Mouse (Mus musculus): ENCODE data around the gene Rps27l.
A peak's percentile ranks its signal among the peaks of the same experiment; 100 is the strongest.

Rps27l gene

GRCm38 (mm10) chr9:66917892-66918255 lies 28.0 kb upstream of the Rps27l start:
- Histone ChIP-seq H3K27me3 (ENCODE audit: insufficient read depth, low read length) (peaks cover 29% of the 10 kb centered on the region), H3K9me3 (ENCODE audit: low read length) (no peaks in the 10 kb centered on the region), H3K4me1 (replicated peaks; ENCODE audit: low read depth, low read length) (peaks cover 24% of the 10 kb centered on the region), H3K36me3 (ENCODE audit: insufficient read depth, low read length) (no peaks in the 10 kb centered on the region), H3K4me3 (replicated peaks; ENCODE audit: low read length) (no peak overlapping the region)
- TF ChIP-seq NANOG (IDR thresholded peaks at IDR 0.05; ENCODE audit: borderline replicate concordance, low read length) (no peak), POU5F1 (IDR thresholded peaks at IDR 0.05; ENCODE audit: borderline replicate concordance, low read length) (no peak), CTCF (conservative IDR thresholded peaks at IDR 0.05; ENCODE audit: low read length) (no peak)

DNA sequence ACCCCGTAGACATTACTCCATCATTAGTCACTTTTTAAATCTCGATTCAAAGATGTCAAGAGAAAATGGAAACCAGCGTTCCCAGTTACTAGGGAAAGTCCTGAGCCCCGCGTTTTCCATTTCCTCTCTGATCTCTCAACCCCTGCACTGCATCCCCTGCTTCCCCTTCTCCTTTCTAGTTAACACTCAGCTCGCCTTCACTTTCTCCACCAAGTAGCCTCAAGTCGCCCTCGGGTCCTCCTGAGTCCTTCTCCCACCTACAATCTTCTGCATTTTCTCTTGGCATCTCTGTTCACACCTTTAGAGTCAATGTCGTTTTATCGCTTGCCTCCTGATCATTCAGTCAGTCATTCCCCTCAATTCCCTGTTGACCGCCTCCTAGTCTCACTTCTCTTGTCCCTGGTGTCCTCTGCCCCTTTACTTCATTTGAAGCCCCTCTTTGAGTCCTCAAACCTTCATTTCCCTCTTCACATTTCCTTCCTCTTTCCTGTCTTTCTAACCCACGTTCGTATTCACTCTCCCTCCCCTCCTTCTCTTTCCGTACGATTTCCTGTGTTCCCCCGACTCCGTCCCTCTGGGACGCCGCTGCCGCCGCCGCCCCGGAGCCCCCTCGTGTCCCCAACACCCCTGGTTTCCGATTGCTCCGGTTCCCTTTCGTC lies 27.1 kb upstream of the Rps27l start:
- Histone ChIP-seq H3K9me3 (ENCODE audit: low read length) (no peaks in the 10 kb centered on the region), H3K4me3 (replicated peaks; ENCODE audit: low read length) (peak overlapping the region; percentile 96), H3K36me3 (ENCODE audit: insufficient read depth, low read length) (no peaks in the 10 kb centered on the region), H3K4me1 (replicated peaks; ENCODE audit: low read depth, low read length) (peaks cover 16% of the 10 kb centered on the region), H3K27me3 (ENCODE audit: insufficient read depth, low read length) (peaks cover 29% of the 10 kb centered on the region)
- TF ChIP-seq POU5F1 (IDR thresholded peaks at IDR 0.05; ENCODE audit: borderline replicate concordance, low read length), result no peak
- no peak for TF ChIP-seq NANOG (IDR thresholded peaks at IDR 0.05; ENCODE audit: borderline replicate concordance, low read length)
- TF ChIP-seq CTCF (conservative IDR thresholded peaks at IDR 0.05; ENCODE audit: low read length), result no peak

DNA sequence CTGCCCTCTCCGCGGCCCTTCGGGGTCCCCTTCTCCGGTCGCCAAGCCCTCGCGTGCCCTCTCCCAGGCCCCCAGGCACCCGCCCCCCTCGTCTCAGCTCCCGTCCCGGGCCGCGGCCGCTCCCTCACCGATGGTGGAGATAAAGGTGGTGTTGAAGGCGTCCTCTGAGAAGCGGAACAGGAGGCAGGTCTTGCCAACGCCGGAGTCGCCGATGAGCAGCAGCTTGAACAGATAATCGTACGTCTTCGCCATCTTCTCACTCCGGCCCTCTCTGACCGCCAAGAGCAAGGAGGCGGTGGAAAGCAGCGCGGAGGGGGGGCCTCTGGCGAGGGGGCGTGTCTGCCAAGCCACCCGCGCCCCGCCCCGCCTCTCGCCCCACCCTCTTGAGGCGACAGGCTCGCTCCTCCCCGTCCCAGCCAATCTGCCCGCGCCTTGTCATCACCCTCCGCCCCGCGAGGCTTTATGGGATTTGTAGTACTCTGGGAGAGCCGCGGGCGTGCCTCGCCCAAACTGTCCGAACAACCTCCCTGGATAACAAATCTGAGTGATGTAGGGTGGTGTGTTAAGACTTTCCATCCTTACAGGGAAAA lies 26.4 kb upstream of the Rps27l start, which contains the start of gene Rab8b:
Gene Rab8b (minus strand): TSS at position 306 of the 590 bp plus-strand sequence.
- Histone ChIP-seq H3K36me3 (ENCODE audit: insufficient read depth, low read length) (no peaks in the 10 kb centered on the region), H3K4me1 (replicated peaks; ENCODE audit: low read depth, low read length) (peaks cover 11% of the 10 kb centered on the region), H3K4me3 (replicated peaks; ENCODE audit: low read length) (peak within 1 kb of the TSS; percentile 96), H3K27me3 (ENCODE audit: insufficient read depth, low read length) (peaks cover 29% of the 10 kb centered on the region), H3K9me3 (ENCODE audit: low read length) (no peaks in the 10 kb centered on the region)
- TF ChIP-seq POU5F1 (IDR thresholded peaks at IDR 0.05; ENCODE audit: borderline replicate concordance, low read length), result no peak
- TF ChIP-seq CTCF (conservative IDR thresholded peaks at IDR 0.05; ENCODE audit: low read length), result no peak
- TF ChIP-seq NANOG (IDR thresholded peaks at IDR 0.05; ENCODE audit: borderline replicate concordance, low read length), result no peak

- peaks cover 29% of the 10 kb centered on the region for H3K27me3 ChIP-seq (ENCODE audit: insufficient read depth, low read length)
- TF ChIP-seq CTCF (conservative IDR thresholded peaks at IDR 0.05; ENCODE audit: low read length) (no peak), NANOG (IDR thresholded peaks at IDR 0.05; ENCODE audit: borderline replicate concordance, low read length) (no peak), POU5F1 (IDR thresholded peaks at IDR 0.05; ENCODE audit: borderline replicate concordance, low read length) (no peak)
- no peaks in the 10 kb centered on the region for H3K36me3 ChIP-seq (ENCODE audit: insufficient read depth, low read length)
Measured at GRCm38 (mm10) chr9:66919981-66920380, 25.9 kb upstream of the Rps27l start.

GRCm38 (mm10) chr9:66920488-66921279 lies 25.2 kb upstream of the Rps27l start:
- Histone ChIP-seq H3K4me3 (replicated peaks; ENCODE audit: low read length) (no peak overlapping the region), H3K9me3 (ENCODE audit: low read length) (no peaks in the 10 kb centered on the region), H3K4me1 (replicated peaks; ENCODE audit: low read depth, low read length) (peaks cover 7% of the 10 kb centered on the region), H3K27me3 (ENCODE audit: insufficient read depth, low read length) (peaks cover 29% of the 10 kb centered on the region), H3K36me3 (ENCODE audit: insufficient read depth, low read length) (no peaks in the 10 kb centered on the region)
- TF ChIP-seq NANOG (IDR thresholded peaks at IDR 0.05; ENCODE audit: borderline replicate concordance, low read length) (no peak), POU5F1 (IDR thresholded peaks at IDR 0.05; ENCODE audit: borderline replicate concordance, low read length) (no peak), CTCF (conservative IDR thresholded peaks at IDR 0.05; ENCODE audit: low read length) (no peak)

More at GRCm38 (mm10) chr9:66919981-66920380, 25.9 kb upstream of the Rps27l start:
- Histone ChIP-seq H3K4me1 (replicated peaks; ENCODE audit: low read depth, low read length) (peaks cover 11% of the 10 kb centered on the region), H3K4me3 (replicated peaks; ENCODE audit: low read length) (peak overlapping the region; percentile 96), H3K9me3 (ENCODE audit: low read length) (no peaks in the 10 kb centered on the region)

- no peaks in the 10 kb centered on the region for H3K36me3 ChIP-seq (ENCODE audit: insufficient read depth, low read length)
Measured at GRCm38 (mm10) chr9:66922076-66922475, 23.8 kb upstream of the Rps27l start.

GRCm38 (mm10) chr9:66925853-66926252 lies 20.0 kb upstream of the Rps27l start:
- peaks cover 3% of the 10 kb centered on the region; the same call in 1 of the 2 replicates for H3K27me3 ChIP-seq (ENCODE audit: insufficient read depth, low read length)
- TF ChIP-seq NANOG (IDR thresholded peaks at IDR 0.05; ENCODE audit: borderline replicate concordance, low read length) (no peak), CTCF (conservative IDR thresholded peaks at IDR 0.05; ENCODE audit: low read length) (no peak), POU5F1 (IDR thresholded peaks at IDR 0.05; ENCODE audit: borderline replicate concordance, low read length) (no peak)
- no peaks in the 10 kb centered on the region for H3K36me3 ChIP-seq (ENCODE audit: insufficient read depth, low read length)
- H3K4me1 ChIP-seq (replicated peaks; ENCODE audit: low read depth, low read length), result no peaks in the 10 kb centered on the region
- H3K9me3 ChIP-seq (ENCODE audit: low read length), result no peaks in the 10 kb centered on the region
- no peak overlapping the region for H3K4me3 ChIP-seq (replicated peaks; ENCODE audit: low read length)

More at GRCm38 (mm10) chr9:66922076-66922475, 23.8 kb upstream of the Rps27l start:
- no peaks in the 10 kb centered on the region for H3K9me3 ChIP-seq (ENCODE audit: low read length)
- no peak overlapping the region for H3K4me3 ChIP-seq (replicated peaks; ENCODE audit: low read length)
- peaks cover 26% of the 10 kb centered on the region for H3K27me3 ChIP-seq (ENCODE audit: insufficient read depth, low read length)
- peaks cover 7% of the 10 kb centered on the region for H3K4me1 ChIP-seq (replicated peaks; ENCODE audit: low read depth, low read length)
- peak; percentile 43 for TF ChIP-seq CTCF (conservative IDR thresholded peaks at IDR 0.05; ENCODE audit: low read length)
- TF ChIP-seq POU5F1 (IDR thresholded peaks at IDR 0.05; ENCODE audit: borderline replicate concordance, low read length), result no peak

DNA sequence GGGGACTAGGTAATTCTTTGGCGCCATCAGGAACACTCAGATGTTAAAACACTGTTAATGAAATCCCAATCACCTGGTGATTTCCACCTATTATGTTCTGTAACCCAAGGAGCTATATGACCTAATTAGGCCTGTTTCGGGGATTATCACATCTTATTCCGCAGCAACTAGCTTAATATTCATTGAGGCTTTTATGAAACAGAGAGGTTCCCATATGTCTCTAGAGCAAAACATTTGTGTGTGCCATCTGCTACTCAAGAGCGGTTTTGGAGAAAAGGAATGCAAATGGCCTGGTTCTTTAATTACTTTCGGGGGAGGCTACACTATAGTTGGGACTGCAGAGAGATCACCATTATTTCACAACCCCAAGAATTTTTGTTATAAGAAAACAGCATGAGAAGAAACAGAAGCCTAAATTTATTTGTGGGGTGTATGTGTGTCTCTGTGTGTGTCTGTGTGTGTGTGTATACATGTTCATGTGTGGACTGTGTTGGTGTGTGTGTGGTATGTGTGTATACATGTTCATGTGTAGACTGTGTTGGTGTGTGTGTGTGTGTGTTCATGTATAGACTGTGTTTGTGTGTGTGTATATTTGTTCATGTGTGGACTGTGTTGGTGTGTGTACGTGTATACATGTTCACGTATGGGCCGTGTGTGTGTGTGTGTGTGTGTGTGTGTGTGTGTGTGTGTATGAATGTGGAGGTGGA lies 18.0 kb upstream of the Rps27l start:
- H3K36me3 ChIP-seq (ENCODE audit: insufficient read depth, low read length), result no peaks in the 10 kb centered on the region
- H3K27me3 ChIP-seq (ENCODE audit: insufficient read depth, low read length), result no peaks in the 10 kb centered on the region; the same call in 1 of the 2 replicates
- no peaks in the 10 kb centered on the region for H3K4me1 ChIP-seq (replicated peaks; ENCODE audit: low read depth, low read length)
- H3K4me3 ChIP-seq (replicated peaks; ENCODE audit: low read length), result no peak overlapping the region
- no peaks in the 10 kb centered on the region for H3K9me3 ChIP-seq (ENCODE audit: low read length)
- TF ChIP-seq NANOG (IDR thresholded peaks at IDR 0.05; ENCODE audit: borderline replicate concordance, low read length) (no peak), CTCF (conservative IDR thresholded peaks at IDR 0.05; ENCODE audit: low read length) (no peak), POU5F1 (IDR thresholded peaks at IDR 0.05; ENCODE audit: borderline replicate concordance, low read length) (no peak)
